Mouse (Mus musculus) myocyte (in vitro differentiated cells): ENCODE results near the gene Mov10.

Source experiments
- CEBPB ChIP-seq: IDR thresholded peaks from 2 replicates; pipeline ENCODE4 v1.6.1; 2011; ENCODE audit warnings: mild to moderate bottlenecking, moderate library complexity; ENCODE audit not compliant: poor library complexity, insufficient read depth, severe bottlenecking
- E2F4 ChIP-seq: IDR thresholded peaks from one replicate; pipeline ENCODE4 v1.6.1; 2011; ENCODE audit warnings: mild to moderate bottlenecking, control low read depth, moderate library complexity; ENCODE audit not compliant: insufficient read depth
- POLR2A ChIP-seq: IDR thresholded peaks from one replicate; pipeline ENCODE4 v1.6.1; 2011; ENCODE audit warnings: low read depth, mild to moderate bottlenecking, control low read depth, moderate library complexity; ENCODE audit not compliant: insufficient read length
- POLR2AphosphoS2 ChIP-seq: IDR thresholded peaks from one replicate; pipeline ENCODE4 v1.6.1; 2011; ENCODE audit warnings: low read depth, control low read depth; ENCODE audit not compliant: insufficient read length
- REST ChIP-seq: IDR thresholded peaks from one replicate; pipeline ENCODE4 v1.6.1; 2011; ENCODE audit warnings: mild to moderate bottlenecking, control low read depth, moderate library complexity; ENCODE audit not compliant: insufficient read depth, insufficient read length
- SRF ChIP-seq: IDR thresholded peaks from one replicate; pipeline ENCODE4 v1.6.1; 2011; ENCODE audit warnings: low read depth; ENCODE audit not compliant: control insufficient read depth, insufficient read length
- USF1 ChIP-seq: IDR thresholded peaks from one replicate; pipeline ENCODE4 v1.6.1; 2011; ENCODE audit warnings: low read depth, mild to moderate bottlenecking, control low read depth, moderate library complexity

- TF ChIP-seq POLR2A (no peak), REST (no peak), SRF (no peak), E2F4 (no peak), CEBPB (no peak), POLR2AphosphoS2 (no peak), USF1 (no peak)
Observed at GRCm38 (mm10) chr3:104770918-104771317, 47.4 kb downstream of the Mov10 start.
